Mouse (Mus musculus) ES-E14 (cell line): Measurements from ENCODE around the gene Dlg2. TPM values are rescaled to one million over a fixed set of nuclear protein-coding genes. Genes with fewer than 3 reads are reported as not detected.

Experiments
- DNase-seq: peaks from one replicate; pipeline ENCODE4 v3.0.0-alpha.2; 2013; ENCODE audit warnings: low read depth, low spot score
- H3K27ac ChIP-seq: 2 replicates; pipeline ENCODE4 v1.5.1; 2012; ENCODE audit warnings: low read depth, mild to moderate bottlenecking, low read length, moderate library complexity, mixed read lengths; ENCODE audit not compliant: poor library complexity, insufficient read depth, severe bottlenecking
- H3K36me3 ChIP-seq: 2 replicates; pipeline ENCODE4 v1.6.1; 2012; ENCODE audit warnings: mild to moderate bottlenecking, low read length, moderate library complexity, mixed read lengths; ENCODE audit not compliant: control insufficient read depth, poor library complexity, insufficient read depth, severe bottlenecking
- H3K4me1 ChIP-seq, 2 experiments: fragments of 150-350 bp in 1 of 2; sonication (generic) in 1 of 2; 2 replicates each; pipeline ENCODE4 v1.6.1; 2012; ENCODE audit warnings: low read length in 2 of 2, mild to moderate bottlenecking in 1 of 2, mixed read lengths in 1 of 2; ENCODE audit not compliant: control insufficient read depth in 2 of 2, insufficient read depth in 2 of 2, poor library complexity in 1 of 2
- H3K4me3 ChIP-seq, 2 experiments: fragments of 150-350 bp in 1 of 2; sonication (generic) in 1 of 2; 2 replicates each; pipeline ENCODE4 v1.5.1; 2012; ENCODE audit warnings: low read length in 2 of 2, low read depth in 1 of 2, mild to moderate bottlenecking in 1 of 2, mixed read lengths in 1 of 2; ENCODE audit not compliant: insufficient read depth in 1 of 2, poor library complexity in 1 of 2, severe bottlenecking in 1 of 2
- H3K9ac ChIP-seq: 2 replicates; pipeline ENCODE4 v1.6.1; 2012; ENCODE audit warnings: low read depth, mild to moderate bottlenecking, low read length, mixed read lengths; ENCODE audit not compliant: poor library complexity, insufficient read depth, severe bottlenecking
- H3K9me3 ChIP-seq: fragments of 150-350 bp; sonication (generic); 2 replicates; pipeline ENCODE4 v1.6.1; 2012; ENCODE audit warnings: low read depth, mild to moderate bottlenecking, low read length; ENCODE audit not compliant: control insufficient read depth, insufficient read depth
- CHD2 ChIP-seq: IDR thresholded peaks from 2 replicates; pipeline ENCODE4 v1.6.1; 2014; ENCODE audit warnings: mild to moderate bottlenecking, low read depth, low read length, inconsistent platforms
- HCFC1 ChIP-seq: IDR thresholded peaks from 2 replicates; pipeline ENCODE4 v1.6.1; 2012; ENCODE audit warnings: low read length, inconsistent platforms, borderline replicate concordance; ENCODE audit not compliant: insufficient read depth
- MAFK ChIP-seq: IDR thresholded peaks from 2 replicates; pipeline ENCODE4 v1.6.1; 2014; ENCODE audit warnings: mild to moderate bottlenecking, low read depth, low read length, inconsistent platforms; ENCODE audit not compliant: insufficient read depth
- ZC3H11A ChIP-seq: IDR thresholded peaks from 2 replicates; pipeline ENCODE4 v1.6.1; 2012; ENCODE audit warnings: low read depth, mild to moderate bottlenecking, inconsistent platforms, low read length, borderline replicate concordance
- ZNF384 ChIP-seq: IDR thresholded peaks from 2 replicates; pipeline ENCODE4 v1.6.1; 2012; ENCODE audit warnings: low read depth, low read length, inconsistent platforms
- in situ Hi-C, 2 experiments: fragments of 600-800 bp; cut with MboI; formaldehyde crosslinking; loops; one replicate each; pipeline ENCODE4 v1.15.1; 2025; ENCODE audit warnings: low sequenced_read_pairs in 2 of 2, inconsistent platforms in 1 of 2; ENCODE audit not compliant: unreplicated experiment in 2 of 2
- total RNA-seq: library from RNA; depleted of rRNA; stranded (reverse); fragments of 300-350 nt; gene quantifications from 2 replicates; pipeline ENCODE4 v1.2.3, GENCODE M21; 2012

The Dlg2 gene
- total RNA-seq, 1 experiment, result 0.13 TPM

DNA sequence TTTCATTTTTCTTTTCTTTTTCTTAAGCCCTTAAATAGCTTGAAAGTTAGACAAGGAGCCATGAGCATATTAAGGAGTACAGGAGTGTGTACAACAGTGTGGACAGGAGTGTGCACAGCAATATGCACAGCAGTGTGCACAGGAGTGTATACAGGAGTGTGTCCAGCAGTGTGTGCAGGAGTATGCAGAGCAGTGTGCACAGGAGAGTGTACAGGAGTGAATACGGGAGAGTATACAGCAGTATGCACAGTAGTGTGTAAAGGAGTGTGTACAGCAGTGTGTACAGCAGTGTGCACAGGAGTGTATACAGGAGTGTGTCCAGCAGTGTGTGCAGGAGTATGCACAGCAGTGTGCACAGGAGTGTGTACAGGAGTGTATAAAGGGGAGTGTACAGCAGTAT, 1671.0 kb downstream of the Dlg2 start:
- no peak overlapping the region for H3K4me3 ChIP-seq
- TF ChIP-seq HCFC1 (no peak), ZC3H11A (no peak), MAFK (no peak), ZNF384 (no peak), CHD2 (no peak)
- H3K4me1 ChIP-seq, result no peaks in the 10 kb centered on the region
- H3K9ac ChIP-seq, result no peak overlapping the region
- H3K9me3 ChIP-seq, result no peaks in the 10 kb centered on the region
- H3K27ac ChIP-seq, result no peak overlapping the region
- in situ Hi-C loops, result no loop called here
- H3K36me3 ChIP-seq, result no peaks in the 10 kb centered on the region
- DNase-seq, result no peak

DNA sequence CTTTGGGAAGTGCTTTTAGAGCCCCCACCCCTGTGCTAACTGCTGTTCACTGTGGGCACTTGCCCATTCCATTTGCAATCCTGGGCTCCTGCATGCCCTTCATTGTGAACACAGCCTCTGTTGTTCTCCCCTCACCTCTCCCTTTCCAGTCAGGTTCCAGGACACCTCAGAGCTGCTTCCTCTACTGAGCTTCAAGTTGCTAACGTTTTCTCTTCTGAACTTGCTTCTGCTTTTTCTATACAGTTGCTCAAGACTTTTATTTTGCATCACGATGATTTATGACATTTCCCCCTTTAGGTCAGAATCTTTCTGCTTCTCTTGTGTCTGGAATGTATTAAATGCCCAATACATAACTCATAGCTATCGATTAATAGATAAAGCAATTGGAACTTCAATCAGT, 1674.3 kb downstream of the Dlg2 start:
- Histone ChIP-seq H3K27ac (no peak overlapping the region), H3K9ac (no peak overlapping the region), H3K9me3 (no peaks in the 10 kb centered on the region), H3K4me3 (no peak overlapping the region), H3K4me1 (no peaks in the 10 kb centered on the region), H3K36me3 (no peaks in the 10 kb centered on the region)
- no peak for DNase-seq
- in situ Hi-C loops, result no loop called here
- no peak for TF ChIP-seq CHD2
- no peak for TF ChIP-seq ZC3H11A
- TF ChIP-seq MAFK, result no peak
- TF ChIP-seq HCFC1, result no peak
- no peak for TF ChIP-seq ZNF384

DNA sequence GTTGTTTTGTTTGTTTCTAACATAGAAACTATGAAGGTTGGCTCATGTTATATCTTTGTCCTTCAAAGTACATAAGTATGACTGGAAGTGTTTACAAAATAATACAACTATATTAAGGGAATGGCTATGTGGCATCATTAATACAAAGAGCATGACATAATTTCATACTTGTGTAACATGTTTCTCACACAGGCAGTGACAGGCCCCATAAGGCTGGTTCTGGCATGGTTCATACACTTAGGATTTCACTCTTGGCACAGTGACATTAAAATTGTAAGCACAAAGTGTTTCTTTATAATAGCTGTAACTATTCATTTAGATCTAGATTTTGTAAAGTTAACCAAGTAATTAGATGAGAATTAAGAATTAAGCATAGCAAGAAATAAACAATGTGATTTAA, 1678.1 kb downstream of the Dlg2 start:
- Histone ChIP-seq H3K36me3 (no peaks in the 10 kb centered on the region), H3K9ac (no peak overlapping the region), H3K4me3 (no peak overlapping the region), H3K4me1 (no peaks in the 10 kb centered on the region), H3K27ac (no peak overlapping the region), H3K9me3 (no peaks in the 10 kb centered on the region)
- no peak for DNase-seq
- in situ Hi-C loops, result no loop called here
- TF ChIP-seq CHD2, result no peak
- no peak for TF ChIP-seq ZC3H11A
- TF ChIP-seq HCFC1, result no peak
- no peak for TF ChIP-seq MAFK
- no peak for TF ChIP-seq ZNF384

DNA sequence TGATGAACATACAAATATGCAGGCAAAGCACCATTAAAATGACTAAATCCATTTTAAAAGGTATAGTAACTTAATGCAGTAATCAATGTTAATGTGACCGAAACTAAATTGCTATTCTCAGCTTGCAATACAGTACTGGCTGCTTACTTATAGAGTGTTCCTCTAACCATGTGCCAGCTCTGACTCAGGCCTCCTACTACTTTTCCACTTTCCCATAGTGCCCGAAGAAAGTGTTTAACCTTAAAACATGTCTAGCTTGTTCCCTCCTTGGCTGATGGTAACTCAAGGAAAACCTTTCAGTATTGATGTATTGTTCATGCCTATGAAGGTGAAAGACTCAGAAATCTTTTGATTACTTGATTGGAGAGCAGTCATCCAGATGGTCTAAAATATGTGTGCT, 1686.7 kb downstream of the Dlg2 start:
- H3K27ac ChIP-seq, result no peak overlapping the region
- in situ Hi-C loops, result no loop called here
- no peaks in the 10 kb centered on the region for H3K9me3 ChIP-seq
- H3K36me3 ChIP-seq, result no peaks in the 10 kb centered on the region
- H3K4me1 ChIP-seq, result no peaks in the 10 kb centered on the region
- H3K4me3 ChIP-seq, result no peak overlapping the region
- DNase-seq, result no peak
- no peak overlapping the region for H3K9ac ChIP-seq
- no peak for TF ChIP-seq ZNF384
- no peak for TF ChIP-seq HCFC1
- no peak for TF ChIP-seq CHD2

DNA sequence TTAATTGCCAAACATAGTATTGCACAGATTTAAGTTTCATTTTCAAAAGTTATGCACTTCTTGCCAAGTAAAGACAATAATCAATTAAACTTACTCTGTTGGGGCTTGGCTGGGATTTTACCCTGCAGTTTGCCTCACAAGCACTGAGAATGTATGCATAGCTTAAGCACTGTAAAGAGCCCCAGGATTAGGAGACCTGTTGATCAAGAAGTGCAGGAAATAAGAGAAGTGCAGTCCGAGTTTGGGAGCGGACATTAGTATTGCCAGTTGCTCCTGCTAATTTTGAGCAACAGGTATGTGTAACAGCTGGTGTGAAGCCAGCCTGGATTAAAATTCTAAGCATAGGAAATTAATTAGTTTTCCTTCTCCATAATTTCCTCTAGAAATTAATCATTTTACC, 1687.8 kb downstream of the Dlg2 start:
- TF ChIP-seq MAFK, result no peak
- no peak for TF ChIP-seq CHD2
- TF ChIP-seq HCFC1, result no peak
- no peak for TF ChIP-seq ZC3H11A
- TF ChIP-seq ZNF384, result no peak
- H3K4me1 ChIP-seq, result no peaks in the 10 kb centered on the region
- no peak overlapping the region for H3K9ac ChIP-seq
- H3K27ac ChIP-seq, result no peak overlapping the region
- H3K4me3 ChIP-seq, result no peak overlapping the region
- in situ Hi-C loops, result no loop called here
- no peak for DNase-seq
- H3K36me3 ChIP-seq, result no peaks in the 10 kb centered on the region
- H3K9me3 ChIP-seq, result no peaks in the 10 kb centered on the region
